Mouse (Mus musculus): ENCODE measurements around the gene Gm4778. TPM values are rescaled to one million over a fixed set of nuclear protein-coding genes. Genes with fewer than 3 reads are reported as not detected.

Gene Gm4778
- not detected for polyA plus RNA-seq (2017; shearing (Covaris generic))

DNA sequence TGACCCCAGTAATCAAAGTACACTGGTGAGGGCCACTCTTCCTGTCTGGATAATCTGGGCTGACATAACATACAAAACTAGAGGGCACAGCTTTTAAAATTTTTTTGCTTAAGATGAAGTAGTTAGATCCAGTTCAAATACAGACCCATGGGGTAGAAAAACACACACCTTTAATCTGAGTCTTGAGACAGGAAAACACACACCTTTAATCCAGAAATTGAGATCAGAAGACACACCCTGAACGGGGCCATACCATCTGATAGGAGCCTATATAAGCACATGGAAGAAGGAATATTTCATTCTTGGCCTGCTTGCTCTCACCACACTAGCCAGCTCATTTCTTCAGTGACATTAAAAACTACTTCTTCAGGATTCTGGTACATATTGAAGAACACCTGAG lies at the start of gene Gm4778:
Gene Gm4778, plus strand, starts transcription at position 301 of the 400 bp plus-strand sequence.

DNA sequence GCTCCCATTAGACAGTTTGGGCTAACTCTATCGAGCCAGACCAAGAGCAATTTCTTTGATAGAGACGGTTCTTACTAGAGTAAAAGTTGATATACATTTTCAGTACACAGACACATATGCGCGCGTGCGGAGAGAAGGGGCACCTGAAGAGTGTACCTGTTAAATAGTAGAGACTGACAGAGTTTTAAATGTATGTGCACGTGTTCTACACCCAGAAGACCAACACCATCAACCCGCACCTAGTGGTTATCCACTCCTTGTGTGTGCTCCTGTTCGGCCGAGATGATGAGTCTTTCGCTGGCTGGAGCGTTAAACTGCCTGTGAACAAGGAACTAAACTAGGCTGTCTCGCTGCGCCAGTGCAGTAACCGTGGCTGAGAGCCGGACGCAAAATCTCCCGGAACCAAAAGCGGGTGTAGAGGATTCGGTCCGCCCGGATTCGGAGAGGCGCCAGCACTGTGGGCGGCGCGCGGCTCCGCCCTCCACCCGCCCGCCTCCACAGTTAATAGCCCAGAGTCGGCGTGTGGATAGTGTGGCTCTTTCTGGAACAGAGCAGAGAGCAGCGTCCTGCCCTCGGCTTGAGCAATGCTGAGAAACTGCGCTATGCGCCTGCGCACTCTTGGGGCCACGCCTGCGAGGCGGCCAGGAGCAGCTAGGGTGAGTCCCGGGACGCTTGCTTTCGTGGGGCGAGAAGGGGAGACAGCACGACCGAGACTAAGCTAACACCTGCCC lies 46.0 kb downstream of the Gm4778 start, which contains the start of gene Them4:
Gene Them4, plus strand, starts transcription at position 457 of the 731 bp plus-strand sequence.

Other genes with a start within 250 kb of the Gm4778 start
- gene Gm9125, start 209.2 kb upstream of the Gm4778 start, polyA plus RNA-seq (2017; shearing (Covaris generic)), result not detected
- gene Gm10697, start 191.4 kb upstream of the Gm4778 start, polyA plus RNA-seq (2017; shearing (Covaris generic)), result not detected
- gene Gm10696, start 85.8 kb upstream of the Gm4778 start, polyA plus RNA-seq (2017; shearing (Covaris generic)), result not detected
- not detected for gene Gm5286, start 67.3 kb upstream of the Gm4778 start, polyA plus RNA-seq (2017; shearing (Covaris generic))
- 5.0 TPM for gene Them4, start 46.1 kb downstream of the Gm4778 start, polyA plus RNA-seq (2017; shearing (Covaris generic))
- gene Them5, start 78.1 kb downstream of the Gm4778 start, polyA plus RNA-seq (2017; shearing (Covaris generic)), result not detected
- gene C2cd4d, start 98.4 kb downstream of the Gm4778 start, polyA plus RNA-seq (2017; shearing (Covaris generic)), result not detected
- gene Rorc, start 108.8 kb downstream of the Gm4778 start, polyA plus RNA-seq (2017; shearing (Covaris generic)), result not detected
- gene Lingo4, start 134.5 kb downstream of the Gm4778 start, polyA plus RNA-seq (2017; shearing (Covaris generic)), result not detected
- 2.5 TPM for gene Tdrkh, start 149.2 kb downstream of the Gm4778 start, polyA plus RNA-seq (2017; shearing (Covaris generic))
- gene Mrpl9, start 179.3 kb downstream of the Gm4778 start, polyA plus RNA-seq (2017; shearing (Covaris generic)), result 61.5 TPM
- 1.8 TPM for gene Oaz3, start 179.9 kb downstream of the Gm4778 start, polyA plus RNA-seq (2017; shearing (Covaris generic))
- not detected for gene Celf3, start 214.3 kb downstream of the Gm4778 start, polyA plus RNA-seq (2017; shearing (Covaris generic))
- gene Riiad1, start 216.3 kb downstream of the Gm4778 start, polyA plus RNA-seq (2017; shearing (Covaris generic)), result 1.8 TPM

Data from effector memory CD4-positive, alpha-beta T cell, adult 5 months (primary cell).